In the genomic region with DNA sequence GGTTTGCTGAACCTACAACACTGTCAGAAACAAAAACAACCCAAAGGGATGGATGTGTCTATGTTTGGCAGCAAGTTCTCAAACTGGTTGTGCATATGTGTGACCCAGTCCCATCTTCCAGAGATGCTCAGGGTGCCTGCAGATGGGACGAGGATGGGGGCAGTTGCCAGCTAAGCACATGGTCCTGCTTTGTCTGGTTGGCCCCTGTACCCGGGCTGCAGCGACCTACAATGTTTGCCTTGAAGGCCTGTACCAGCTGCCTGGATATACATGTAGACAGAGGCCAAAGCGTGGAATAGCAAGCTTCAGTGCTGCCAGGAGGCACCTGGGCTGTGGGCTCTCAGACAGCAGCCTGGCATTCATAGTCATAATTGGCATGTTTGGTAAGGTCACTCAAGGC, we compare ENCODE assay signal across 27 mouse cellular contexts. TPM values are rescaled to one million over a fixed set of nuclear protein-coding genes. Genes with fewer than 3 reads are reported as not detected.
"Had no signal": no experiment of that assay in that cellular context is flagged by ENCODE, and none has a peak within 500 bp of the region (broad histone marks: within the 10 kb centered on the region; RNA-seq: fewer than 3 reads in every experiment).

No protein-coding gene starts in this region.

- H3K27ac ChIP-seq: gastrocnemius, adult 2 months; heart, embryonic 10.5 days; hindbrain, embryonic 10.5 days; hindbrain, embryonic 12.5 days; hindbrain, embryonic 14.5 days; intestine, embryonic 15.5 days; limb, embryonic 10.5 days; limb, embryonic 12.5 days; liver, embryonic 13.5 days; liver, embryonic 15.5 days had no signal

- DNase-seq: gastrocnemius, adult 2 months; gastrocnemius, postnatal 10 days; gastrocnemius, postnatal 25 days; heart, adult 18-20 months; heart, postnatal 10 days; heart, postnatal 4 days; kidney, adult 18-20 months; kidney, adult 8-10 months; kidney, postnatal 10 days; kidney, postnatal 25 days; kidney, postnatal 4 days; liver; liver, embryonic 13.5 days had no signal

- H3K4me2 ChIP-seq: heart, embryonic 12.5 days; hindbrain, embryonic 12.5 days; hindbrain, embryonic 14.5 days; intestine, embryonic 15.5 days; limb, embryonic 12.5 days; liver, embryonic 11.5 days; liver, embryonic 13.5 days; liver, embryonic 15.5 days had no signal

- H3K9me3 ChIP-seq: heart, embryonic 10.5 days; heart, embryonic 12.5 days; hindbrain, embryonic 10.5 days; hindbrain, embryonic 12.5 days; intestine, embryonic 15.5 days; limb, embryonic 10.5 days; limb, embryonic 12.5 days; liver, embryonic 13.5 days; liver, embryonic 15.5 days had no signal

- H3K36me3 ChIP-seq: heart, embryonic 10.5 days; heart, embryonic 12.5 days; intestine, embryonic 15.5 days; limb, embryonic 10.5 days; limb, embryonic 12.5 days; liver, embryonic 13.5 days; liver, embryonic 15.5 days had no signal

- H3K9ac ChIP-seq: heart, embryonic 12.5 days; hindbrain, embryonic 12.5 days; hindbrain, embryonic 14.5 days; intestine, embryonic 15.5 days; limb, embryonic 12.5 days; liver, embryonic 13.5 days; liver, embryonic 15.5 days had no signal

- ATAC-seq: hindbrain, embryonic 16.5 days; inflammation-experienced regulatory T-cells, adult 6 months; intestine, embryonic 15.5 days; intestine, postnatal 0 days had no signal

- H3K4me3 ChIP-seq: gastrocnemius, adult 2 months; heart, embryonic 10.5 days; heart, embryonic 12.5 days; hindbrain, embryonic 10.5 days; hindbrain, embryonic 12.5 days; intestine, embryonic 15.5 days; limb, embryonic 10.5 days; limb, embryonic 12.5 days; liver, embryonic 13.5 days; liver, embryonic 15.5 days had no signal

- H3K27me3 ChIP-seq: hindbrain, embryonic 12.5 days; intestine, embryonic 15.5 days; limb, embryonic 12.5 days; liver, embryonic 13.5 days; liver, embryonic 15.5 days had no signal

- H3K4me1 ChIP-seq: heart, embryonic 12.5 days; hindbrain, embryonic 10.5 days; hindbrain, embryonic 12.5 days; intestine, embryonic 15.5 days; limb, embryonic 10.5 days; limb, embryonic 12.5 days; liver, embryonic 13.5 days; liver, embryonic 15.5 days had no signal

RNA-seq across cellular contexts. Expression of gene Wscd1, which starts 35.8 kb away (rescaled TPM):
- total RNA-seq: granulocyte monocyte progenitor cell, adult 5-6 weeks had no signal
- polyA plus RNA-seq: inflammation-experienced regulatory T-cells, adult 6 months had no signal
